Mouse (Mus musculus): ENCODE measurements around the gene Zfp869. TPM values are rescaled to one million over a fixed set of nuclear protein-coding genes. Genes with fewer than 3 reads are reported as not detected.
A peak's percentile ranks its signal among the peaks of the same experiment; 100 is the strongest.

The Zfp869 gene
- total and polyA plus RNA-seq, 3 experiments = 13.0 to 17.9 TPM; not detected in 1

DNA sequence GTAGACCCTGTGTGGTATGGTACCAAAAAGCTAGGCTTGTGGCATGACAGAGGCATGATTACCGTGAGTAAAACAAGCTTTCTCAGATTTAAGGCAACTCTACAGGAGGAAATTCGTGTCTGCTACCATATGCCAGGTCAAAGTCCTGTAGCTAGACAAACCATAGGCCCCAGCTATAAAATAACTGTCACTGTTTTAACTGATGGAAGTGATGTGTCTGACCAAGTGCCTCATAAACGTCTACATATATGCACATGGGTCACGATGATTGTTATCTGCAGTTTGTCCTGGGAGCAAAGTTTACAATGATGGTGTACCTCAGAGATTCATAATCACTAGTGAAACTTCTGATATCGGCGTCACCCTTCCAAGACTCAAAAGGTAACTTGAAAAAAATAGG, 30.2 kb upstream of the Zfp869 start:
- no peaks in the 10 kb centered on the region for H3K27me3 ChIP-seq (ENCODE audit: control insufficient read depth in 1 of 2, insufficient read depth in 2 of 2, low read length in 2 of 2)
- DNase-seq (ENCODE audit: low read depth, low spot score) = no peak
- no peak overlapping the region for H3K27ac ChIP-seq (ENCODE audit: control insufficient read depth, low read depth, low read length)
- no peak overlapping the region for H3K4me3 ChIP-seq (ENCODE audit: control insufficient read depth in 1 of 2, insufficient read depth in 1 of 2, low read depth in 2 of 2, low read length in 2 of 2)
- H3K36me3 ChIP-seq (ENCODE audit: control insufficient read depth in 1 of 2, insufficient read depth in 2 of 2, low read length in 2 of 2) = no peaks in the 10 kb centered on the region
- no peak overlapping the region for H3K9ac ChIP-seq (ENCODE audit: control insufficient read depth, low read depth, low read length, poor library complexity, severe bottlenecking)
- peaks cover under 1 to 4% of the 10 kb centered on the region in 2 experiments; a peak in 2 of 4 replicates for H3K4me1 ChIP-seq (ENCODE audit: control insufficient read depth in 1 of 2, insufficient read depth in 2 of 2, low read length in 2 of 2)
- TF ChIP-seq CHD2 (IDR thresholded peaks at IDR 0.05; ENCODE audit: low read length) (no peak), NRF1 (IDR thresholded peaks at IDR 0.05; ENCODE audit: insufficient read depth, low read depth, low read length, poor library complexity, severe bottlenecking) (no peak), MAZ (IDR thresholded peaks at IDR 0.05; ENCODE audit: low read depth, low read length) (no peak), MXI1 (IDR thresholded peaks at IDR 0.05; ENCODE audit: low read depth, low read length) (no peak), EP300 (IDR thresholded peaks at IDR 0.05; ENCODE audit: low read depth in 1 of 2, low read length in 2 of 2) (no peak), E2F4 (IDR thresholded peaks at IDR 0.05; ENCODE audit: borderline replicate concordance, low read depth, low read length) (no peak), CHD1 (IDR thresholded peaks at IDR 0.05; ENCODE audit: low read depth, low read length) (no peak), ETS1 (IDR thresholded peaks at IDR 0.05; ENCODE audit: low read depth, low read length) (no peak), TAL1 (IDR thresholded peaks at IDR 0.05; ENCODE audit: low read length) (no peak), GABPA (IDR thresholded peaks at IDR 0.05; ENCODE audit: low read depth, low read length) (no peak), UBTF (IDR thresholded peaks at IDR 0.05; ENCODE audit: borderline replicate concordance, insufficient read depth, low read depth, low read length) (no peak), MYB (IDR thresholded peaks at IDR 0.05; ENCODE audit: low read depth, low read length) (no peak), MAFK (IDR thresholded peaks at IDR 0.05; ENCODE audit: borderline replicate concordance, low read depth, low read length) (no peak)
- H3K79me2 ChIP-seq (ENCODE audit: control insufficient read depth, insufficient read depth, low read length, poor library complexity) = no peaks in the 10 kb centered on the region
- H3K9me3 ChIP-seq (replicated peaks; ENCODE audit: insufficient read depth, low read length) = no peaks in the 10 kb centered on the region

DNA sequence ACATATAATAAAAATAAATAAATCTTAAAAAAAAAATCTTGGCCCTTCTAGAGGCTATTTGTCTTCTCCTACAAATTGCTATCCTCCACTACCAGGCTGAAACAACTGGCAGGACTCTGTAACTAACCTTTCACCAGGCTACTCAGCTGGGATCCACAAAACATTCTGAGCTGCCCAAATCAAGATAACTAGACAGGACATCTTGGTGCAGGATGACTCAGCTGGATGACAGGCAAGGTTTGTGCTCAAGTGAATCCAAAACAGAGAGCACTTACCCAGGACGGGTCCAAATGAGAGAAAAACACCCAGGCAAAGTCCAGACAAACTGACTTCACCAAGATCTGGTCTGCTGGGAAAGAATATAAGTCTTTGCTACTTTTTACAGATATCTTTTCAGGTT, 25.0 kb upstream of the Zfp869 start:
- no peak overlapping the region for H3K27ac ChIP-seq (ENCODE audit: control insufficient read depth, low read depth, low read length)
- no peak overlapping the region for H3K9ac ChIP-seq (ENCODE audit: control insufficient read depth, low read depth, low read length, poor library complexity, severe bottlenecking)
- H3K79me2 ChIP-seq (ENCODE audit: control insufficient read depth, insufficient read depth, low read length, poor library complexity) = no peaks in the 10 kb centered on the region
- DNase-seq (ENCODE audit: low read depth, low spot score) = no peak
- H3K36me3 ChIP-seq (ENCODE audit: control insufficient read depth in 1 of 2, insufficient read depth in 2 of 2, low read length in 2 of 2) = no peaks in the 10 kb centered on the region
- TF ChIP-seq ZC3H11A (IDR thresholded peaks at IDR 0.05; ENCODE audit: low read depth, low read length) (no peak), USF1 (IDR thresholded peaks at IDR 0.05; ENCODE audit: low read depth, low read length) (no peak), CHD2 (IDR thresholded peaks at IDR 0.05; ENCODE audit: low read length) (no peak), GATA1 (IDR thresholded peaks at IDR 0.05; ENCODE audit: low read depth, low read length) (peak; percentile 31; the same call in 1 of the 2 replicates), TAL1 (IDR thresholded peaks at IDR 0.05; ENCODE audit: low read length) (no peak)
- H3K27me3 ChIP-seq (ENCODE audit: control insufficient read depth in 1 of 2, insufficient read depth in 2 of 2, low read length in 2 of 2) = no peaks in the 10 kb centered on the region; a peak in 1 of 4 replicates
- no peak overlapping the region for H3K4me3 ChIP-seq (ENCODE audit: control insufficient read depth in 1 of 2, insufficient read depth in 1 of 2, low read depth in 2 of 2, low read length in 2 of 2)
- H3K9me3 ChIP-seq (replicated peaks; ENCODE audit: insufficient read depth, low read length) = no peaks in the 10 kb centered on the region
- H3K4me1 ChIP-seq (ENCODE audit: control insufficient read depth in 1 of 2, insufficient read depth in 2 of 2, low read length in 2 of 2) = peaks cover 2 to 4% of the 10 kb centered on the region in 2 experiments; a peak in 2 of 4 replicates
